Comparison of ENCODE assay signal across 9 mouse cellular contexts in genomic region chr10:75465781-75466550, GRCm38 (mm10). TPM values are rescaled to one million over a fixed set of nuclear protein-coding genes. Genes with fewer than 3 reads are reported as not detected.
DNase-seq lines count a peak whose midpoint lies in the region; ATAC-seq lines count a peak whose summit lies in the region.
"Had no signal": no experiment of that assay in that cellular context is flagged by ENCODE, and none has a peak within 500 bp of the region (broad histone marks: within the 10 kb centered on the region; RNA-seq: fewer than 3 reads in every experiment).

No protein-coding gene starts in this region.

- peak; percentile 27 for DNase-seq in embryo, embryonic 10 days (ENCODE audit: low spot score)
- DNase-seq in embryo, embryonic 9.5 days (ENCODE audit: extremely low spot score): no peak
- peak; percentile 29 for DNase-seq in right cerebral cortex, adult 18-20 months
- DNase-seq in right cerebral cortex, postnatal 25 days: no peak
- DNase-seq in layer of hippocampus, postnatal 36 days: peak; percentile 30 to 38
- DNase-seq in ovary, adult 18-20 months (ENCODE audit: low spot score): no peak

- ATAC-seq in megakaryocyte, adult 5-6 weeks (ENCODE audit: poor library complexity, severe bottlenecking): no peak
- ATAC-seq in megakaryocyte-erythroid progenitor cell, adult 5-6 weeks (replicated peaks; ENCODE audit: low FRiP score, low TSS enrichment, poor library complexity, severe bottlenecking): no peak
- ATAC-seq: forebrain, embryonic 15.5 days had no signal

RNA-seq across cellular contexts. Expression of gene Snrpd3, which starts 51.4 kb away (rescaled TPM):
- total RNA-seq in layer of hippocampus, postnatal 36 days (2021): 10 to 100 TPM; 73.5 to 83.4 TPM
- 31.1 and 31.9 TPM in 2 replicates for total RNA-seq in megakaryocyte, adult 5-6 weeks (2015)
- 39.2 and 42.4 TPM in 2 replicates for total RNA-seq in megakaryocyte, adult 5-6 weeks (2017)
- 113 and 163 TPM in 2 replicates for total RNA-seq in megakaryocyte-erythroid progenitor cell, adult 5-6 weeks (2014; fragmentation: Nextera tagmentation)
- 74.2 and 142 TPM in 2 replicates for total RNA-seq in megakaryocyte-erythroid progenitor cell, adult 5-6 weeks (2017)

RNA-seq across cellular contexts. Expression of gene Gucd1, which starts 51.8 kb away (rescaled TPM):
- 10 to 100 TPM; 14.8 to 16.1 TPM for total RNA-seq in layer of hippocampus, postnatal 36 days (2021)
- 22.1 and 22.2 TPM in 2 replicates for total RNA-seq in megakaryocyte, adult 5-6 weeks (2015)
- 33.4 and 38.1 TPM in 2 replicates for total RNA-seq in megakaryocyte, adult 5-6 weeks (2017)
- total RNA-seq in megakaryocyte-erythroid progenitor cell, adult 5-6 weeks (2014; fragmentation: Nextera tagmentation): 13.9 and 18.9 TPM in 2 replicates
- total RNA-seq in megakaryocyte-erythroid progenitor cell, adult 5-6 weeks (2017): 14.8 and 19.3 TPM in 2 replicates

Comparison
In these comparisons a context has a peak if more than half of its experiments do, and no peak if none do; other contexts are left out.
1. DNase-seq: peak in embryo, embryonic 10 days (single experiment), right cerebral cortex, adult 18-20 months (single experiment) and layer of hippocampus, postnatal 36 days (2 of 2); none in embryo, embryonic 9.5 days (single experiment), right cerebral cortex, postnatal 25 days (single experiment) and ovary, adult 18-20 months (single experiment).